Mouse (Mus musculus): ENCODE measurements around the gene Chuk.

Gene Chuk

DNA sequence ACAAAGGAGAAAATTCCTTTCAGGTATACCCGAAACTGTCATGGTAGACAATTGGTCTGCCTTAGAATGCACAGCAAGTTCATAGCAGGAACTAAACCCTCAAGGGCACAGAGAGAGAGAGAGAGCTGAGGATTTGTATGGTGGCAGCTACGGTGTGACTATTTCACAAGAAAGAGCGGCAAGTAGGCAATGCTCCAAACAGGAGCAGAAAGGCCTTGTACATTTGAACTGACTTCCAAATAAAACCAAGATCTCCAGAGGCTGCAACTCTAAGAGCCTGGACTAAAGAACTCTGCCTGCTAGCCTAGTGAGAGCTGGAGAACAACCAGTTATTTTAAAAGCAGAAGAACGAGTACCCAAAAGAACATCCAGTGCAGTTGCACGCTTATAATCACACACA lies 65.2 kb downstream of the Chuk start:
- no peak for DNase-seq (ENCODE audit: extremely low read depth, low read depth)

DNA sequence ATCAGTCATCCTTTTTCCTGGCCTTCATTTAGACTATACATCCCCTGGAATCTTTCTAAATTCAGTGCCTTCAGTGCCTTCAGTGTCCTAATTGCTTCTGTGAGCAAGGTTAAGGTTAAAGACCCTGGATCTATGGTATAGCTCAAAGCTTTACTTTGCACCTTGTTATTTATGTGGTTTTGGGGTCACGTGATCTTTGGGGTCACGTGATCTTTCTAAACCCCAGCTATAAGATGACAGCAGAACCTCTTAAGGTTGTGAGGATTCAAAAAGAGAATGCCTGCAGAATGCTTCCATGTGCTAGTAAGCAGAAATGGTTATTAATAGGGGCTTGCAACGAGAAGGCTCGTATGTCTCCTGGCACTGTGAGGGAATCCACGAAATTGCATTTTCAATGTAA lies 73.9 kb downstream of the Chuk start:
- DNase-seq (ENCODE audit: extremely low read depth, low read depth): no peak

DNA sequence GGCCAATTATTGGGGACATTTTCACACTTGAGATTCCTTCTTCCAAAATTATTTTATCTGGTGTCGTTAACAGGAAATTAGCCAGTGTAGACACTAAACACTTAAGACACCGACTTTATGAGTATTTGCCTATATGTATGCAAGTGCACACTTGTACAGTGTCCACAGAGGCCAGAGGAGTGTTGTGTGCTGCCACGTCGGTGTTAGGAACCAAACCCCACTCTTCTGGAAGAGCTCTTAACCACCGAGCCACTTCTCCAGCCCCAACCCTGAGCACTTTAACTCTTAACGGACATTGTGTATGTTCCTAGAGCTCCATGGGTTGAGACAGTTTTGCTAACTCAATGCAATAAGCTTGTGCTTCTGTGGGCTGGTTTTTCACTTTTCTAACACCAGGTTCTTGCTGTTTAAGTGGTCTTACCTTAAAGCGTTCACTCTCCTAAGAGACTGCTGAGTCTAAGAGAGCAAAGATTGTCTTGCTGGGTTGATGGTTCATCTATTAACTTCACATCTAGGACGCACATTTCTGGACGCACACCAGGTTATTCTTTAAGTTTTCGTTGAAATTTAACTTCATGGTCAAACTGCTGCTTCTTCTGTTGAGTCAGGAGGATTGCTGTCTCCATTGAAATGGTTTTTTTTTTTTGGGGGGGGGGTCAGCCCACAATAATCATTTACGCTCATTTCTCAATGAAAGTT lies 75.1 kb downstream of the Chuk start:
- no peak for DNase-seq (ENCODE audit: extremely low read depth, low read depth)

DNA sequence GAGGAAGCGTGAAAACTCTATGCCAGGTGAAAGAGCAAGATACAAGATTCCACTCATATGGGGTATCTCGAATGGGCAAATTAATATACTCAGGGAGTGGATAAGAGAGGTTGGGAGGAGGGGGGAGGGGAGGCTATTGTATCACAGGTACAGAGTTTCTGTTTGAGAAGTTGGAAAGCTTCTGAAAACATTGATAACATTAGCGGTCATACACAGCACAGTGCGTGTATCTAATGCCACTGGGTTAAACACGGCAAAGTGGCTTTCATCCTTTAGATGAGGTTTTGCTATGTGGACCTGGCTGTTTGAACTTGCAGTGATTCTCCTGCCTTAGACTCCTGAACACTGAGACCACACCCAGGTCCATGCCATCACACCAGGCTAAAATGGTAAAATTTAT lies 77.3 kb downstream of the Chuk start:
- no peak for DNase-seq (ENCODE audit: extremely low read depth, low read depth)

DNA sequence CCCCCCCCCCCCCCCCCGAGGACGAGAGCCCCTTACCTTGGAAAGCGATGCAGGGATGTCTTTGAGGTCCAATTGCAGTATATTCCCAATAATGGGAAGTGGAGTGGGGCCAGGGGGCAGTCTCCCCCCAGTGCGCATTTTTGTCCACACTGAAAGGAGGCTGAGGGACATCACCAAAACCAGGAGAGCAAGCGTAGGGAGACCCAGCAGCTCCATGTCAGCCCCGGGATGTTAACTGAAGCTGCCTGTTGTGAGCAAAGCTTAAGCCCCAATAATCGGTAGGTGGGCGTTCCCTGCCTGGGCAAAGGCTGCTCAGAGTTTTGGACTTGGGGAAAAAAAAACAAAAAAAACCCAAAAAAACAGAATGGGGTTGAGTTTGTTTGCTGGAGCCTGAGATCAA lies 78.3 kb downstream of the Chuk start, which contains the start of gene Cyp2c23:
TSS of gene Cyp2c23 (minus strand) at position 237 of the 400 bp plus-strand sequence.
- no peak for DNase-seq (ENCODE audit: extremely low read depth, low read depth)

DNA sequence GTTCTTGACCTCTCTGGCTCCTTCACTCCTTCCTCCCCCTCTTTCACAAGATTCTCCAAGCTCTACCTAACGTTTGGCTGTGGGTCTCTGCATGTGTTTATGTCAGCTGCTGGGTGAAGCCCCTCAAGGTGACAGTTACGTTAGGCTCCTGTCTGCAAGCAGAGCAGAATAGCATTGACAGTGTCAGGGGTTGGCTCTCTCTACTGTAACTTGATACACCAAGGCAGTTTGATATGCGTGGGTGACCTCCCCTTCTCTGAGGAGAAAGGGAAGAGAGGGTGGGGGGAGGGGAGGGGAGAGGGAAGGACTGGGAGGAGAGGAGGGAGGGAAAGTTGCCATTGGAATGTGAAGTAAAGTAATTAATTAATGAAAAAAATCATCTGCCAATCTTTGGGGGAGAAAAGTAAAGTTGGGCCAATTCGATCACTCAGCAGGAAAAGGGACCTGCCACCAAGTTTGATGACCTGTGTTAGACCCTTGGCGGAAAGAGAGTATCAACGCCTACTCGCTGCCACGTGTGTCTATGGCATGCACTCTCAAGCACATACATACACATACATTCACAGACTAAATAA lies 80.2 kb downstream of the Chuk start:
- DNase-seq (ENCODE audit: extremely low read depth, low read depth): no peak

DNA sequence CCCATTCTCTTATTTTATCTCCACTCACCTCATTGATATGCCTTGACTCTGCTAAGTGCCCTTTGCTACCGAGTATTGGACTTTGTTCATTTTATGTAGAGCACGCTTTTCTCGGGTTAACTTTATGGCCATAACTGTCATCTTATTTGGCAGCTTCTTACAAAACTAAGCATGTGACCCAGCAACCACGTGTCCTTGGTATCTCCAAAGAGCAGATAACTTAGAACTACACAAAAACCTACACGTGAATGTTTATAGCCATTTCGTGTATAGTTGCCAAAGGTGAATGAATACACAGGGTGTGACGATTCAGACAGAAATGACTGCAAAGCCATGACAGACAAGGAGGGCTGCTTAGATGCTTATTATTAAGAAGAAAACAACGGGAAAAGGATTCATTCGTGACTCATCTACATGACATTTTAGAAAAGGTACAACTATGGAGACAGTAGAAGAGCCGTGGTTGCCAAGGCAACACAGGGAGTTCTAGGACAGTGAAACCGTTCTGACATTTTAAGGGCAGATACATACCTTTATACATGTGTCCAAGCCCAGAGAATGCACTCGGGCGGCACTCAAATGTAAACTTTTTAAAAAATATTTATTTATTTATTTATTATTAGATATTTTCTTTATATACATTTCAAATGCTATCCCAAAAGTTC lies 82.2 kb downstream of the Chuk start:
- no peak for DNase-seq (ENCODE audit: extremely low read depth, low read depth)
